Mouse (Mus musculus) urinary bladder, adult 2 months (tissue): Measurements from ENCODE around the gene Hnrnpd. TPM values are rescaled to one million over a fixed set of nuclear protein-coding genes. Genes with fewer than 3 reads are reported as not detected.

ENCODE experiments used
- DNase-seq: peaks from one replicate; pipeline ENCODE4 v3.0.0; 2022; ENCODE audit warnings: low spot score
- polyA plus RNA-seq: library from polyadenylated mRNA; depleted of rRNA; stranded (reverse); fragments of >200 nt; gene quantifications from 2 replicates; pipeline ENCODE4 v1.2.3, GENCODE M21; 2012; rRNA removed

Hnrnpd gene
- polyA plus RNA-seq: 129 and 130 TPM in 2 replicates

DNA sequence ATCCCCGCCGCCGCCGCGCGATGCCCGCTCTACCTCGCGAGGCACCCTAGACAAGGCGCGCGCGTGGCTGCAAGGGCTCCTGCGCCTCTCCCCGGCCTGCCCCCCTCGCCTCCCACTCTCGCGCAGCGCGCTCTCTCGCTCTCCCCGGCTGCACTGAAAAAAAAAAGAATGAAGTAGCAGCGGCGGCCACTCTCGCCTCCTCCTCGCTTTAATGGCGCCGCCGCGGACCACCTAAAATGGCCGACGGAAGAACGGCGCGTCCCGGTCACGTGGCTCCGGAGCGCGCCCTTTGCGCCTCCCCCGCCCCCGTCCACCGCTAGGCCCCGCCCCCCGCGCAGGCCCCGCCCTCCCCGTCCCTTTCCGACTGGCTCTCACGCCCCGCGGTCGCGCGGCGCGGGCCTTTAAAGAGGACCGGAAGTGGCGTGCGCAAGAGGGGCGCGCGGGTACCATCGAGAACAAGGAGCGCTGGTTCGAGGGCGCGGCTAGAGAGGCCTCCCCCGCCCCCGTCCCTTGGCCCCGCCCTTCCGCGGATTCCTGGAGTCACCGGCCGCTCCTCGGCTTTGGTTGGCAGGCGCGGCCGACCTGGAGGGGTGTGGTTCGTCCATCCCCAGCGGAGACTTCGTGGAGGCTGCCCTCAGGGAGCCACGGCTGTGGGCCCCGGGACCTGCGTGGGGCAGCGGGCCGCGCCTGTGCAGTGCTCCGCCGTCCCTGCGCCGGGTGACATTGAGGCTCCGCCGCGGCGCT lies at the start of gene Hnrnpd, which contains the start of gene 4930524J08Rik:
TSS of gene Hnrnpd (minus strand) at position 240 of the 744 bp plus-strand sequence.
TSS of gene 4930524J08Rik (plus strand) at position 363 of the 744 bp plus-strand sequence.
- peak; percentile 82 for DNase-seq

DNA sequence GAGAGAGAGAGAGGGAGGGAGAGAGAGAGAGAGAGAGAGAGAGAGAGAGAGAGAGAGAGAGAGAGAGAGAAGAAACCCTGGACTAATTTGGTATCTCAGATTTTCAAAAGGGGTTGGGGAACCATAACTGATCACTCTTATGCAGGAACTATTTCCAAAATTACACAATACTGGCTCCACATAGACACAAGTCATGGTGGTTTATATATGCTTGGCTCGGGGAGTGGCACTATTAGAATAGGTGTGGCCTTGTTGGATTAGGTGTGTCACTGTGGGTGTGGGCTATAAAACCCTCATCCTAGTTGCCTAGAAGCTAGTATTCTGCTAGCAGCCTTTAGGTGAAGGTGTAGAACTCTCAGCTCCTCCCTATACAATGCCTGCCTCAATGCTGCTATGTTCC lies 46.1 kb upstream of the Hnrnpd start:
- DNase-seq: no peak

DNA sequence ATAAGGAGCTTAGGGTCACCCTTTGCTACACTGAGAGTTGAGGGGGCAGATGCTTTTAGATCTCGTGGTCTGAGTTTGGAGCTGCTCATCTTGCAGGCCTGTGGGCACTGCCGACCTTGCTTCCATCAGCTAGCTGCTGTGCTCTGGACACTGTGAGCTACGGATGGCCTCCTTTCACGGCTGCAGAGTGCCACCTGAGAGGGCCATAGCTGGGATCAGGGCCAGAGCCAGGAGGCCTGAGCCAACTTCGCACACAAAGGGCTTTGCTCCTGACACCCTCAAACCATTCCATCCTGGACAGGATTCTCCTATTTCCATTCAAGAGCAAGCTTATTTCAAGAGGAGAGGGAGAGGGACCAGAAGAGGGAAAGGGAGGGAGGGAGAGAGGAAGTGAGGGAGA lies 45.7 kb upstream of the Hnrnpd start:
- no peak for DNase-seq

DNA sequence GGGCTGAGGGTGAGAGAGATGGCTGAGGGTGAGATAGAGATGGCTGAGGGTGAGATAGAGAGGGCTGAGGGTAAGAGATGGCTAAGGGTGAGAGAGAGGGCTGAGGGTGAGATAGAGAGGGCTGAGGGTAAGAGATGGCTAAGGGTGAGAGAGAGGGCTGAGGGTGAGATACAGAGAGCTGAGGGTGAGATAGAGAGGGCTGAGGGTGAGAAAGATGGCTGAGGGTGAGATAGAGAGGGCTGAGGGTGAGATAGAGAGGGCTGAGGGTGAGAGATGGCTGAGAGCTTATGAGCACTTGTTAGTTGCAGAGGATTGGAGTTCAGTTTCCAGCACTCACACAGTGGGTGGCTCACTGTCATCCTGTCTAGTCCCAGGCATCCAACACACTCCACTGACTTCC lies 41.4 kb upstream of the Hnrnpd start:
- DNase-seq: no peak

DNA sequence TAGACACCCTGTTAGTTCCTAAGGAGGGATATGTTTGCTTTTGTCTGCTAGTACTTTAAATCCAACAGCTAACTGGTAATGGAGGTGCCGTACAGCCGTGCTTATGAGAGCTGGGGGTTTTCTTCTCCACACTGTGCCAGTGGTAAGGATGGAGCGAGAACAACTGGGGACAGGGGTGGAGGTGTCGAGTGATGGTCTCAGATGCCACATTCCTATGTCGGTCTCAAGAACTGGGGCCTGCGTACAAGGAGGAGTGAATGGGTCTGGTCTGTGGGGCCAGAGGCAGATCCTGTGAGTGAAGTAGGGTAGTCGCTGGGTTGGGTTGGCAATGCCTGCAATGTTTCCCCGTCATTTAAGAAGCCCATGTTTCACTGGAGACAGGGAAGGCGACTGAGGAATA lies 33.9 kb upstream of the Hnrnpd start:
- no peak for DNase-seq

DNA sequence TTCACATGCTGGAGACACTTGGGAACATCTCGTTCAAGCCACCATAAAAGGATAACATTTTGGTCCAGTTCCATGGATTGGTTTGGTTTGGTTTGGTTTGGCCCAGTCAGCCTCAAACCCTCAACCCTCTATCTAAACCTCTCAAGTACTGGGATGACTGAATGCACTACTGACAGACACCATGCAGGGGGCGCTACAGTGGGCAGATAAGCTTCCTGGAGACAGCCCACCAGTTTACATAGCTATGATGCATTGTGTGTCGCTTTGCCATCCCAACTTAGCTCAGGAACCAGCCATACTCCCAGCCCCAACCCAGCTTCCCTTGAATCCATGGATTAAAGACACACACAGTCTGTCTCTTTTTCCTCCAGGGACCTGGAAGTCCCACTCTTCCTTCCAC lies 29.7 kb upstream of the Hnrnpd start:
- DNase-seq: no peak

DNA sequence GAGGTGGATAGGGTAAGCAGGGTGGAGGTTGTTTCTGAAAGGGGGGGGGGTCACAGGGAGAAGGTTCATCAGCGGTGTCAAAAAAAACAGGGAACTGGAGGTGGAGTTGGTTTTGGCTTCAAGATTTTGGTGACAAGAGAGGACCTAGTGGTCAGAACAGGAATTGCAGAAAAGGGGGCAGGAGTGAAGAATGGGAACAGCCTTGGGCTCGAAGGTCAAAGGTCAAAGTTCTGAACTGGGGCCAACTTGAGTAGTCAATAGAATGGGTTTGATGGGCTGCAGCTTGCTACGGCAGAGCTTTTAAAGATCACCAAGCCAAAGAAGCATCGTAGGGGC lies 28.3 kb upstream of the Hnrnpd start:
- no peak for DNase-seq

DNA sequence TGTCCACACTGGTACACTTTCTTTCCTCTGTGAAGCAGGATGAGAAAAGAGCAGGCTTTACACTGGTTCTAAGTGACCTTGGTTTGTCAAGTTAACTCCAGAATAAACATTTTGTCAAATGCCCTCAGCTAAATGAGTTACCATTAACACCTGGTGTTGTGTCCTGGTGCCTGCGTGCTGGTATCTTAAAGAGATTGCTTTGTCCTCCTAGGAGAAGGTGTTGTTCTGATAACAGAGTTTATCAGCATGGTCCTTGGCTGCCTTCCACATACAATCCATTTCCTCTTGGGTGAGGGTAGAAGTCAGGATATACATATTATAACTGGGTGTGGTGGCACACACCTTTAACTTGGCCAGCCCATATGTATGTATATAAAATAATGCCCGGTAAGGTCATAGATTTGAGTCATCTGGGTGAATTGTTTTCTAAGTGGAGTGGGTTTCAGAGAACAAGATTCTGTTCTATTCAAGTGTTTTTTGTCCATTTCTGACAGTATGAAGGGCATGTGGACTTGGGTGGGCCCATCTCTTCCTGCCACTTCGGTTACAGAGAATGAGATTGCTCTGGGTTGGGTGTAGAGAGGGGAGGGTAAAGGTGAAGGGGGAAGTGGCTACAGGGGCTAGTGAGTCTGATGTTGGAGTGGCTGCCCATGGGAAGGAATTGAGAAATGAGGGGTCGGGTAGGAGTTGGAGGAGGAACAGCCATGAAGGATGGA lies 27.7 kb upstream of the Hnrnpd start:
- no peak for DNase-seq

DNA sequence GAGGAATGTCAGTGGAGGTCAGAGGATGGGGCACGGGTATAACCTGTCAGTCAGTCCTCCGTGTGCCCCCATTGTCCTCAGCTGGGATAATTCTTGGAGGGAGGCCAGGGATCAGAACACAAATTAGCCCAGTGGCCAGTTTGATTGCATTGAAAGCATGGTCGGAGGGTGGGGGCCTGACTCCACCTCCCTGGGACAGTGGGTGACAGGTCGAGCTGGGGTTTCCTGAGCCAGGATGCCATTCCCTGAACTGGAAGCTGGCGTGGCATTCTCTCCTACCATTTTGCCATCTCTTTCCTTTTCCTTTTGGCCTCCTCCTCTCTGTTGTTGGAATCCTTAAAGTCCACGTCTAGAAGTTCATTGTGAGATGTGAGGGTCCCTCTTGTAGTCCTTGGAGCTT lies 27.2 kb upstream of the Hnrnpd start:
- DNase-seq: no peak

DNA sequence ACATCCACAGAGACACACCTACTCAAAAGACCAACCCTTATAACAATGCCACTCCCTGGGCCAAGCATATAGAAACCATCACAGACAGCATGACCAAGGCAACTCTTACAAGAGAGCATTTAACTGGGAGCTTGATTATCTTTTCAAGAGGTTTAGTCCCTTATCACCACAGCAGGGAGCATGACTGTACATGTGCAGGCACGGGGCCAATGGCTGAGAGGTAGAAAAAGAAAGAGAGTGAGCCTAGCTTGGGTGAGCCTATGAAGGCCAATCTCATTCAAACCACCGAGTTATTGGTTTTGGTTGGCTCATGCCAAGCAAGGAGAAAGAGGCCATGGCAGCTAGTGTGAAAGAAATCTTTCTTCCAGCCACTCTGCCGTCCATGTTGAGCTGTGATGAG lies 26.7 kb upstream of the Hnrnpd start:
- no peak for DNase-seq

DNA sequence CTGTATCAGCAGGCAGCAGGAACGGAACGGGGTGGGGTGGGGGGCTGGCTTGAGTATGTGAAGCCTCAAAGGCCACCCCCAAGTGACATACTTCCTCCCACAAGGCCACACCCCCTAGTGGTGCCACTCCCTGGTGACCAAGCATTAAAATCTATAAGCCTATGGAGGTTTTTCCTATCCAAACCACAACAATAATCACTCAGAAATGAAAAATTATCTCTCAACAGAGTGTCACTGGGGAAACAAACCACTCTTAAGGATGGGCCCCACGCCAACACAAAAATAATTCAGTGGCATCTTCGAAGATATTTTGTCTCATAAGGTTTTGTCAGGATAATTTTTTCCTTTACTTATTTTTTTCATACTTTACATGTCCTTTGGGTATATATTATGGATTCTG lies 25.2 kb upstream of the Hnrnpd start:
- DNase-seq: no peak

DNA sequence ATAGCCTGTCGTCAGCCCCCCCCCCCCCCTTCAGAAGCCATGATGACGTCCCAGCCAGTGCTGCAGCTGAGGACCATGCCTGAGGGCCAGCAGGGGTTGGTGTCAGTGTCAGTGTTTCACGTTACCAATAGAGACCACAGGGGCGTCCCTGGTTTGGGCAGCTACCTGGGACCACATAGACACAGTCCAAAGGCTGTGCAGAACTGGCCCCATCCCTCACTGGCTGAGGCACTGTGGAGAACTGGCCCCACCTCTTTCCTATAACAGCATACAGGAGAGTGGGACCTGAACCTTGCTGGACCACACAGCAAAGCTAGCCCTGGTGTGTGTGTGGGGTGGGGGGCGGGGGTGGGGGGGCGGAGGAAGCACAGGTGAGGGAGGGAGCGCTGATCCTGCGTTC lies 21.8 kb upstream of the Hnrnpd start:
- no peak for DNase-seq

DNA sequence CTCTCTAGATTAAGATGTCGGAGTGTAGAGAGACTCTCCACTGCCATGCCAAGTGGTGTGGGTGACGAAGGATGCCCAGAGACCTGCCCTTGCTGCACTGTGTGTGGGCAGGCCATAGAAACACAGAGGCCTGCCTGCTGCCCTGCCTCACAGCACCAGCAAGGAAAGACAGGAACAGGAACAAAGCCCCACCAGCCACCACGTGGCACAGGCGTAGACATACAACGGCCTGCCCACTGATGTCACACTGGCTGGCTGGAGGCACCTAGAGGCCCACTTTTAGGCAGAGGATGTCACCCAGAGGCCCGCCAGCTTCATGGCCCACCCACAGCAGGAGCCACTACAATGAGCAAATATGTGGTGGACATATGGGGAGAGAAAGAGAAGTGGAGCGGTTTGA lies 21.3 kb upstream of the Hnrnpd start:
- no peak for DNase-seq

DNA sequence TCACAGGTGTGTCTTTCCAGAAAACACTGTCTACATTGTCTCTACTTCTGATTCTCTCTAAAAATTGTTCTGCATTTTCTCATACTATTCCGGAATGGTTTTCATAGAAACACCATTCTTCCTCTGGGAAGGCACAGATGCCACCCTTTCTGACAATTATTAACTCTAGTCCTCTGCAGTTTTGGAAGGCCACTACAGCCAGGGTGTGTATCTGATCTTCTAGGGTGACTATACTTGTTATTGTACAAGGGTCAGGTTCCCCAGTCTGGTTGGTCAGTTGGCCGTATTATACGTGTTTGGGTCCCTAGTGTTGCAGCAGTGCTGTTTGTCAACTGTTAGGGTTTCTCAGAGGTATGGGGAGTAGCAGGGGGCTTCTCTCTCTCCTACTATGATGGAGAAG lies 15.9 kb upstream of the Hnrnpd start:
- no peak for DNase-seq

DNA sequence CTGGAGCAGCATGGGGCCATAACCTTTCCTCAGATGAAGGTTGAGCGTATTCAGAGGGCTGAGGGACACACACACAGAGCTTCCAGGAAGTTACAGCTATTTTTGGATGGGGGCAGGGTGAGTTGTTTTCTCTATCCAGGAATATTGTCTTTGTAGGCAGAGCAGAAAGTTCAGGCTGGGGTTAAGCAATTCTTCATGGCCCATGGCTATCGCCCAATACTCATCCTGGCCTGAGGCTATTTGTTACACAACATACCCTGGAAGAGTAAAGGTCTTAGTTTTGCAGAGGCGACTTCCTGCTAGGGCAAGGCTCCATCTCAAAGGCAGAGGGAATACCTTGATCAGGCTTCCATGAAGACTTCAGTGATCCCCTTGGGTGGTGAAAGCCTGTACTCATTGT lies 15.4 kb upstream of the Hnrnpd start:
- DNase-seq: no peak

DNA sequence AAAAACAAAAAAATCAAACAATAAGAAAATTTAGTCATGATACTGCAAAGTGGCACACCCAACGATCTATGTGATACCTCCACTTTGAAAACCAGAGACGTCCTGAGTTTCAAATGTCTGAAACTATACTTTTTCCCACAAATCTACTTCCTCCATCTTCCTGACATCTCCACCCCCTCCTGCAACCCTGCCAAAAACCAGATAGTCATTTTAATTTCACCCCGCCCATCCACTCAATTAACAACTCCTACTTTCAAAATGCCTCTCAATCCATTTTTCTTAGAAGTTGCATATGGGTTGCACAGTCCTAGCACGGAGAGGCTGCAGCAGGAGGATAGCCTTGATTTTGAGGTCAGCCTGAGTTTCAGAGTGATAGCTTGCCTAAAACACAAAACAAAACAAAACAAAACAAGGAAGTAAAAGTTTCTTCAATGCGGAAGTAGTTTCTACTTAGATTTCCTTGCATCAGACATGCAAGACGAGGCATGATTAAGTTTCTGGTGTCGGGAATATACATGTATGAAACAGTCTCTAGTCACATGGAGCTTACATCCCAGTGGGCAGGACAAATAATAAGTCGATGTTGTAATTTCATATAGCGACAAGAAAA lies 4.8 kb upstream of the Hnrnpd start:
- DNase-seq: no peak

DNA sequence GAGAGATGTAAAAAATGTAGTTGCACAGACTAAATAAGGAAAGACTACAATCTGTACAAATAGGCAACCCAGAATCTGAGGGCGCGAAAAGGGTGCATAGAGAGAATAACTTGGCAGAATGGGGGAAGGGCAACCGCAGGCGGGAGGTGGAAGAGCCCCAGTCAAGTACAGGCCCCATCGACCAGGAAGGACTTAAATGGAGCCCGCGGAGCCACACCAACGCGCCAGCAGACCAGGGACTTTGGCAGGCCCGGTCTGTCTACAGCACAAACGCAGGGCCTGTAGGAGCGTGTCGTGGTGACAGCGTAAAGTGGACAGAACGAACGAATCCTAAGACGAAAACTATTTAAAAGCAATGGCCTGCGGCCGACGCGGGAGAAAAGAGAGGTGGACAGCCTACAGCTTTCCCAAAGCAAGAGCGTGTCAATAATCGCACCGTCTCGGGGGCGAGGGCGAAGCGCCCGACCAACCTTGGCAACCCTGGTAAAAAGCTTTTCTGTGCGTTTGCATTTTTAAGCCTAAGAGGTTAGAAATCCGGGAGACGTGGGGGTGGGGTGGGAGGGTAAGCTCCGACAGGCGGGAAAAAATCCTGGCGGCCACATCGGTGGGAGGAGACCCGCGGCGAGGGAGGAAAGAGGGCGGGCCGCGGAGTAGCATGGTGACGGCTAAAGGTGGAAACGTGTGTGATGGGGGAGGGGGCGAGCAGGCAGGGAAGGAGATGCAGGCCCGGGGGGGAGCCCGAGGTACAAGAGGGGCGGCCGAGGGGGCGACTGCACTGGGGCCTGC lies 1.0 kb downstream of the Hnrnpd start:
- DNase-seq: peak; percentile 64

DNA sequence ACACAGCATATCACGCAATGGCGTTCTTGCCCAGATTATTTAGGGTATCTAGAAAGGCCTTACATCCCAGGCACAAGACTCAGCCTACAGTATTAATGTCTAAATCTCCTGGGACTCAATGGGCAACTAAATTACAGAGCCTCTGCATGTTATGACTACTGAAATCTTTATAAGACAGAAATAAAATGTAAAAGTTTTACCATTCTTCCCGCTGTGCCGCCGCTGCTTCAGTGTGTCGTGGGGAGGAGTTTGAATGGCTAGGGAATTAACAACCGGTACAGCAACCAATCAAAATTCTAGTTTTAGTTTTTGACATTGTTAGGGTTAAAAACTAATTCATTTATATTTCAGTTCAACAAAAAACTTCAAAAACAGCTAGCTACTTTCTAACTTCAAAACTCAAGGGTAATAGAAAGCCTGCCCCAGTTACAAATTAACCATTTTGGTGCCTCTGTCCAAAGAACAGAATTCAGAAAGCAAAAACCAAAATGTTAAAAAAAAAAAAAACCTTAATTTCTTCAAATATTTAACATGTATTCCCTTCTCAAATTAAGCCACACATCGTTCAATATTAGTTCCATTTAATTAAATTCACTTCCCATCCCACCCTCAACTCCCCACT lies 2.3 kb downstream of the Hnrnpd start:
- no peak for DNase-seq

DNA sequence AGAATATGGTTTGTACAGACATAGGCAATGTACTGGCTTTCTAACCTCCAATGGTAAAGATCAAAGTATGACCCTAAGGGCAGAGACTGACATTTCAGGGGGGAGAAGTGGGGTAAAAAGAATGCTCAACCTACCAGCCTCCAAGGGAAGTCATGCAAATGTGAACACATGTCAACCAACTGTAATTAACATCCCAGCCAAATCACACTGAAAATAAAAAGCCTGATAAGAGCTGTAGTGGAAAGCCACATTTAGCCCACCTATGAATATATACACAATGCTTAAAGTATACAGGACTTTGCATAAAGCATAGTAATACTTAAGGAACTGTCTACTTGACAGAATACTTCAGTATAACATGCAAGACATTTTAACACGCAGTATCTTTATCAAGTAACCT lies 3.0 kb downstream of the Hnrnpd start:
- no peak for DNase-seq

DNA sequence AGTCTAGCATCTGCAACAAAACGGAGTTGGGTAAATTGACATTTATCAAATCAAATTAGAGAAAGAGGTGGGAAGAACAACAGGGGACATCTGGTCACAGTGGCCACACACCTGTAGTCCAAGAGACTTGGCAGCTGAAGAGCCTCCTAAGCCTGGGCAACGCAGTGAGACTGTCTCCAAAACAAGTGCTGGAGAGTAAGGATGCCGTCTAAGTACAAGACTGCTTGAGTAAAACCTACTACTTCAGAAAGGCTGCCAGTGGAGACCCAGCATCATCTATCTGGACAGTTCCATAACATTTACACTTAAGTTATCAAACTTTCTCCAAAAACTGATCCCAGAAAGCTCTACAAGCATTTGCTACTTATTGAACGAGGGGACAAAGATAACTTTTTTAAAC lies 3.7 kb downstream of the Hnrnpd start:
- DNase-seq: no peak

DNA sequence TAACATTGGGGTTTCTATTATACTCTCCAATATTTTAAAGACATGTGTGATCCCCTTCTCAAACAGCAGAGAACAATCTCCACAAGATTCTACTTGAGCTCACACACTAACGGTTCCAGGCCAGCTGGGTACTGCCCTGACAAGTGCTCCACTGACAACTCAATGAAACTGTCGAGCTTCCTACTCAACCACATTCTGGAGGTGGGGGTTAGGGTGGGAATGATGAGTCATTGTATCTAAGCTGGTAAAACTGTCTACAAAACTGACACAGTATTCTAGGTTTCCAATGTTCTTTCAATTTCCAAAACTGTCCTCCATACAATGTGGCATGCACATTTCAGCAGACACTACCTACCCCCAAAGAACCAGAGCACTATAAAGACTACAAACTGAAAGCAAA lies 4.8 kb downstream of the Hnrnpd start:
- DNase-seq: no peak

DNA sequence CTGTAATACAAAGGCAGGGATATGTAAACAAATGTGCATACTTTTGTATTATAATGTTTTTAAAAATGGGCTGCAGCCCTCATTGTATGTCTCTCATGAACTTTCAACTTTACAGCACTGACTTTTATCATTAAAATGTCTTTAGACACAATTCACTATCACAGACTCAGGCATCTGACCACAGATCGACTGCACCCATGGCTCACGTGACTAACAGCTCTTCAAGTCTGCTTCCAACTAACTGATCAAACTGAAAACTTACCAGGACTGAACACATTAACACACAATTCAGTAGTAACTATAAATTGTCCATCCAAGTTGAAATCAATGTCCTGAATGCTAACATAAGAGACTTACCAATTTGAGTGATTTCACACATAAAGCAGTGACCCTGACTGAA lies 18.8 kb downstream of the Hnrnpd start:
- no peak for DNase-seq
